Mouse (Mus musculus): ENCODE measurements around the gene Olfr159.

DNA sequence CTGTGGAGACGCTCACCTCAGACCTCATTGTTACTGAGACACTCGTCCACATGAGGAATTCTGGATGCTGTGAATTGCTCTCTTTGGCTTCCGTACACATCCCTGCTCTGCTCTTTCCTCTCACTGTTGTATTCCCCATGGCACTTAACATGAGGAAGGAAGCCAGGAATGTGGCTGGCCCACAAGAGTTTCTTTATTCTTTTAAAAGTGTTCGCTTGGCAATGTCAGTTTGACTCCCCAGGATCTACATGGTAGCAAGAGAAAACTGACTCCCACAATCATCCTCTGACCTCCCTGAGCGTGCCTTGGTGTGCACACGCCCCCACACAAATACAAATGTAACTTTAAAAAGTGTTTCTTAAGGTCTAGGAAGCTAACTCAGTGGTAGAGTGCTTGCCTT is 817 bp upstream of the Olfr159 start:
- TF ChIP-seq CTCF (IDR thresholded peaks at IDR 0.05) (no peak), EP300 (IDR thresholded peaks at IDR 0.05; ENCODE audit: insufficient read depth, low read depth, low read length) (no peak)
